Mouse (Mus musculus): ENCODE measurements around the gene Dph7. TPM values are rescaled to one million over a fixed set of nuclear protein-coding genes. Genes with fewer than 3 reads are reported as not detected.
"Not testable (repeated sequence)": the region's sequence is repeated elsewhere in the genome, so short reads cannot be mapped to it uniquely, and the experiment has no call there.

The Dph7 gene
- polyA plus RNA-seq, 1 experiment from 2014 or later: 23.1 TPM

- Histone ChIP-seq H3K36me3 (0 out of 2 replicates have a peak, but pooled peaks cover 6% of the 10 kb centered on the region), H3K4me1 (peaks cover 19% of the 10 kb centered on the region; the same call in 1 of the 2 replicates), H3K9ac (no peak overlapping the region), H3K4me3 (replicated peaks) (no peak overlapping the region), H3K27me3 (replicated peaks) (no peaks in the 10 kb centered on the region), H3K9me3 (no peaks in the 10 kb centered on the region), H3K27ac (peak overlapping the region; percentile 86; the same call in 1 of the 2 replicates), H3K4me2 (no peak overlapping the region)
- ATAC-seq (ENCODE audit: insufficient read depth, low FRiP score, low read depth): no peak
- WGBS: 82% methylated on average over 5 of the region's 5 CpGs
Observed at GRCm38 (mm10) chr2:24929593-24929992, 32.6 kb upstream of the Dph7 start.

- peak overlapping the region; percentile 86 for H3K4me2 ChIP-seq
- no peaks in the 10 kb centered on the region for H3K9me3 ChIP-seq
- WGBS: 4% methylated on average over 19 of the region's 19 CpGs
- H3K27me3 ChIP-seq (replicated peaks): no peaks in the 10 kb centered on the region
- ATAC-seq (ENCODE audit: insufficient read depth, low FRiP score, low read depth): peak; percentile 69
- H3K4me3 ChIP-seq (replicated peaks): peak overlapping the region; percentile 57
- no peaks in the 10 kb centered on the region for H3K36me3 ChIP-seq
- H3K9ac ChIP-seq: peak overlapping the region; percentile 39
- H3K4me1 ChIP-seq: peaks cover 10% of the 10 kb centered on the region; the same call in 1 of the 2 replicates
- peak overlapping the region; percentile 87 for H3K27ac ChIP-seq
Observed at GRCm38 (mm10) chr2:24934441-24934963, 27.7 kb upstream of the Dph7 start.

GRCm38 (mm10) chr2:24935057-24935796, 27.0 kb upstream of the Dph7 start, which contains the start of gene Arrdc1:
Arrdc1 (minus strand) TSS chr2:24935252.
- under 1% methylated on average over 49 of the region's 49 CpGs for WGBS
- Histone ChIP-seq H3K4me2 (peak within 1 kb of the TSS; percentile 86), H3K27ac (peak within 1 kb of the TSS; percentile 87), H3K9ac (peak within 1 kb of the TSS; percentile 39), H3K27me3 (replicated peaks) (no peaks in the 10 kb centered on the region), H3K36me3 (no peaks in the 10 kb centered on the region), H3K4me1 (peaks cover 10% of the 10 kb centered on the region; the same call in 1 of the 2 replicates), H3K4me3 (replicated peaks) (peak within 1 kb of the TSS; percentile 57), H3K9me3 (no peaks in the 10 kb centered on the region)
- peak; percentile 95 for ATAC-seq (ENCODE audit: insufficient read depth, low FRiP score, low read depth)

GRCm38 (mm10) chr2:24942092-24942491, 20.1 kb upstream of the Dph7 start:
- H3K4me3 ChIP-seq (replicated peaks): no peak overlapping the region
- 64% methylated on average over 4 of the region's 4 CpGs for WGBS
- H3K27ac ChIP-seq: no peak overlapping the region
- H3K4me1 ChIP-seq: no peaks in the 10 kb centered on the region
- H3K4me2 ChIP-seq: no peak overlapping the region
- no peaks in the 10 kb centered on the region for H3K9me3 ChIP-seq
- no peaks in the 10 kb centered on the region for H3K27me3 ChIP-seq (replicated peaks)
- no peak overlapping the region for H3K9ac ChIP-seq
- H3K36me3 ChIP-seq: no peaks in the 10 kb centered on the region
- no peak for ATAC-seq (ENCODE audit: insufficient read depth, low FRiP score, low read depth)

- not testable (repeated sequence) for ATAC-seq (ENCODE audit: insufficient read depth, low FRiP score, low read depth); H3K4me3 ChIP-seq (replicated peaks); H3K4me2 ChIP-seq; H3K9me3 ChIP-seq; H3K27ac ChIP-seq; H3K36me3 ChIP-seq; H3K4me1 ChIP-seq; H3K9ac ChIP-seq; H3K27me3 ChIP-seq (replicated peaks)
- 32% methylated on average over 2 of the region's 2 CpGs for WGBS
Observed at GRCm38 (mm10) chr2:24944304-24944703, 17.9 kb upstream of the Dph7 start.

GRCm38 (mm10) chr2:24949421-24950188, 12.6 kb upstream of the Dph7 start, which contains the start of gene Zmynd19:
Zmynd19 (plus strand) TSS chr2:24949792.
- Histone ChIP-seq H3K27me3 (replicated peaks) (no peaks in the 10 kb centered on the region), H3K9ac (peak within 1 kb of the TSS; percentile 88), H3K4me2 (peak within 1 kb of the TSS; percentile 82), H3K27ac (peak within 1 kb of the TSS; percentile 36; the same call in 1 of the 2 replicates), H3K36me3 (peaks cover 22% of the 10 kb centered on the region), H3K4me1 (0 out of 2 replicates have a peak, but pooled peaks cover 10% of the 10 kb centered on the region), H3K9me3 (no peaks in the 10 kb centered on the region), H3K4me3 (replicated peaks) (peak within 1 kb of the TSS; percentile 87)
- WGBS: under 1% methylated on average over 101 of the region's 108 CpGs
- peak; percentile 99 for ATAC-seq (ENCODE audit: insufficient read depth, low FRiP score, low read depth)

GRCm38 (mm10) chr2:24950189-24950535, 12.0 kb upstream of the Dph7 start:
- 0 out of 2 replicates have a peak, but pooled peaks have one; percentile 0 for ATAC-seq (ENCODE audit: insufficient read depth, low FRiP score, low read depth)
- WGBS: under 1% methylated on average over 31 of the region's 31 CpGs

GRCm38 (mm10) chr2:24952537-24953055, 9.6 kb upstream of the Dph7 start:
- WGBS: 75% methylated on average over 4 of the region's 4 CpGs
- Histone ChIP-seq H3K36me3 (peaks cover 41% of the 10 kb centered on the region), H3K9ac (no peak overlapping the region), H3K9me3 (no peaks in the 10 kb centered on the region), H3K4me3 (replicated peaks) (no peak overlapping the region), H3K4me1 (0 out of 2 replicates have a peak, but pooled peaks cover 10% of the 10 kb centered on the region), H3K27ac (no peak overlapping the region), H3K4me2 (no peak overlapping the region), H3K27me3 (replicated peaks) (no peaks in the 10 kb centered on the region)
- ATAC-seq (ENCODE audit: insufficient read depth, low FRiP score, low read depth): no peak

More at GRCm38 (mm10) chr2:24950189-24950535, 12.0 kb upstream of the Dph7 start:
- H3K9me3 ChIP-seq: no peaks in the 10 kb centered on the region
- peaks cover 25% of the 10 kb centered on the region for H3K36me3 ChIP-seq
- peak overlapping the region; percentile 82 for H3K4me2 ChIP-seq
- H3K9ac ChIP-seq: peak overlapping the region; percentile 88
- no peaks in the 10 kb centered on the region for H3K27me3 ChIP-seq (replicated peaks)
- peak overlapping the region; percentile 87 for H3K4me3 ChIP-seq (replicated peaks)
- H3K27ac ChIP-seq: peak overlapping the region; percentile 36; the same call in 1 of the 2 replicates
- H3K4me1 ChIP-seq: 0 out of 2 replicates have a peak, but pooled peaks cover 10% of the 10 kb centered on the region

GRCm38 (mm10) chr2:24960910-24961309, 1.3 kb upstream of the Dph7 start:
- Histone ChIP-seq H3K4me3 (replicated peaks) (no peak overlapping the region), H3K9ac (no peak overlapping the region), H3K4me2 (no peak overlapping the region), H3K9me3 (no peaks in the 10 kb centered on the region), H3K27me3 (replicated peaks) (no peaks in the 10 kb centered on the region), H3K4me1 (0 out of 2 replicates have a peak, but pooled peaks cover 7% of the 10 kb centered on the region), H3K27ac (no peak overlapping the region), H3K36me3 (peaks cover 38% of the 10 kb centered on the region)
- ATAC-seq (ENCODE audit: insufficient read depth, low FRiP score, low read depth): no peak
- 32% methylated on average over 3 of the region's 3 CpGs for WGBS

GRCm38 (mm10) chr2:24970386-24970785, 8.2 kb downstream of the Dph7 start:
- Histone ChIP-seq H3K4me2 (no peak overlapping the region), H3K4me1 (peaks cover 6% of the 10 kb centered on the region), H3K9me3 (no peaks in the 10 kb centered on the region), H3K4me3 (replicated peaks) (no peak overlapping the region), H3K27ac (no peak overlapping the region), H3K9ac (no peak overlapping the region), H3K36me3 (peaks cover 47% of the 10 kb centered on the region), H3K27me3 (replicated peaks) (no peaks in the 10 kb centered on the region)
- WGBS: 76% methylated on average over 4 of the region's 4 CpGs
- no peak for ATAC-seq (ENCODE audit: insufficient read depth, low FRiP score, low read depth)

GRCm38 (mm10) chr2:24974452-24974851, 12.3 kb downstream of the Dph7 start:
- H3K4me1 ChIP-seq; H3K9me3 ChIP-seq; ATAC-seq (ENCODE audit: insufficient read depth, low FRiP score, low read depth); H3K27me3 ChIP-seq (replicated peaks): not testable (repeated sequence)
- WGBS: under 1% methylated on average over 17 of the region's 17 CpGs
- peak overlapping the region; percentile 99 for H3K4me2 ChIP-seq
- peak overlapping the region; percentile 80 for H3K4me3 ChIP-seq (replicated peaks)
- peak overlapping the region; percentile 93 for H3K9ac ChIP-seq
- H3K27ac ChIP-seq: peak overlapping the region; percentile 97
- H3K36me3 ChIP-seq: peaks cover 24% of the 10 kb centered on the region
